Comparison of ENCODE assay signal across 8 mouse cellular contexts in the genomic region with DNA sequence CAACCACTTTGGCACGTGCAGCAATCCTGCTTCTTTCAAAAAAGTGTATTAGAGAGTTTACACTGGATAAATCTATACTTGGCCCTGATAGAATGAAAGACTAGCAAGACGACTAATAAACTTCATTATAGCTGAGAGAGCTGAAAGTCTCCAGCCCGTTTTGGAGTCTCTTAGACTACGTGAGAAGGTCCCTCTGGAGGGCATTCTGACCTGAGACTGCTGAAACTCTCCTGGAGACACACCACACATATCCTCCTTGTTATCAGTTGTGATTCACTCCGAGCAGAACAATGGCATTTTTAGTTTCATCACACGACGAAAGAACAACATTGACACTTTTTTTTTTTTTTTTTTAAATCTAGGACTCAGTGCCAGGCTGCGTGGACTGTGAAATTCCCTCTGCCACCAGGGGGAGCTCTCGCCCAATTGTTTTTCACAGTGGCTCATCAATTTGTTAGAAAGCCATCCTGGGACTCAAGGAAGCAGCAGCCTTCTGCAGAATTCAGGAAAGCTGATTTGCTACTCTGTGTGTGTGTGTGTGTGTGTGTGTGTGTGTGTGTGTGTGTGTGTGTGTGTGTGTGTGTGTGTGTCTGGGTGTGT.
DNase-seq lines count a peak whose midpoint lies in the region; ATAC-seq lines count a peak whose summit lies in the region.

No protein-coding gene starts in this region.

- 26% methylated on average over 9 of the region's 9 CpGs for WGBS in liver, embryonic 12.5 days (ENCODE audit: insufficient replicate concordance)
- whole genome bisulfite sequencing in neural tube, embryonic 11.5 days: 43% methylated on average over 9 of the region's 9 CpGs
- WGBS in stomach, embryonic 15.5 days: 19% methylated on average over 9 of the region's 9 CpGs

- no peak for ATAC-seq in liver, embryonic 12.5 days
- peak; percentile 95 for ATAC-seq in common myeloid progenitor, adult 5-6 weeks (replicated peaks; ENCODE audit: low read depth, poor library complexity, severe bottlenecking)
- peak; percentile 81 for ATAC-seq in neural tube, embryonic 11.5 days (ENCODE audit: insufficient read depth, low FRiP score, low TSS enrichment)
- 0 out of 2 replicates have a peak, but pooled peaks have one; percentile 47 for ATAC-seq in stomach, embryonic 15.5 days (ENCODE audit: insufficient read depth, low FRiP score, low read depth)

- H3K9me3 ChIP-seq in liver, embryonic 12.5 days (replicated peaks): no peaks in the 10 kb centered on the region
- H3K9me3 ChIP-seq in neural tube, embryonic 11.5 days (ENCODE audit: control insufficient read depth, low read length): no peaks in the 10 kb centered on the region
- no peaks in the 10 kb centered on the region for H3K9me3 ChIP-seq in stomach, embryonic 15.5 days

- H3K4me1 ChIP-seq in liver, embryonic 12.5 days: no peaks in the 10 kb centered on the region
- no peaks in the 10 kb centered on the region for H3K4me1 ChIP-seq in neural tube, embryonic 11.5 days (ENCODE audit: control insufficient read depth, insufficient read depth, low read length)
- no peaks in the 10 kb centered on the region for H3K4me1 ChIP-seq in stomach, embryonic 15.5 days

- H3K36me3 ChIP-seq in liver, embryonic 12.5 days: no peaks in the 10 kb centered on the region
- H3K36me3 ChIP-seq in neural tube, embryonic 11.5 days (ENCODE audit: control insufficient read depth, insufficient read depth, low read length): no peaks in the 10 kb centered on the region
- no peaks in the 10 kb centered on the region for H3K36me3 ChIP-seq in stomach, embryonic 15.5 days

- intact Hi-C loops in gastrocnemius, postnatal 14 days (cut with DNase I; ENCODE audit: low total_unique reads): no loop called here
- intact Hi-C loops in left cerebral cortex, postnatal 4 days (cut with DNase I): no loop called here

- H3K27ac ChIP-seq in liver, embryonic 12.5 days: no peak overlapping the region
- H3K27ac ChIP-seq in neural tube, embryonic 11.5 days (ENCODE audit: low read depth, low read length): no peak overlapping the region
- H3K27ac ChIP-seq in stomach, embryonic 15.5 days: no peak overlapping the region

- peak; percentile 65 for DNase-seq in liver
- DNase-seq in gastrocnemius, postnatal 14 days: peak; percentile 67
- peak; percentile 80 for DNase-seq in kidney, adult 18-20 months
- peak; percentile 85 for DNase-seq in left cerebral cortex, postnatal 4 days
- DNase-seq in neural tube, embryonic 11.5 days (ENCODE audit: low spot score): peak; percentile 86

- no peak overlapping the region for H3K4me3 ChIP-seq in liver, embryonic 12.5 days
- no peak overlapping the region for H3K4me3 ChIP-seq in neural tube, embryonic 11.5 days (ENCODE audit: low read depth, low read length)
- no peak overlapping the region for H3K4me3 ChIP-seq in stomach, embryonic 15.5 days (replicated peaks)

- no peaks in the 10 kb centered on the region for H3K27me3 ChIP-seq in liver, embryonic 12.5 days (replicated peaks)
- no peaks in the 10 kb centered on the region for H3K27me3 ChIP-seq in neural tube, embryonic 11.5 days (ENCODE audit: control insufficient read depth, insufficient read depth, low read length)
- H3K27me3 ChIP-seq in stomach, embryonic 15.5 days (replicated peaks): no peaks in the 10 kb centered on the region

- H3K9ac ChIP-seq in liver, embryonic 12.5 days: no peak overlapping the region
- H3K9ac ChIP-seq in neural tube, embryonic 11.5 days (ENCODE audit: low read length): no peak overlapping the region
- H3K9ac ChIP-seq in stomach, embryonic 15.5 days: no peak overlapping the region

- no peak overlapping the region for H3K4me2 ChIP-seq in liver, embryonic 12.5 days
- no peak overlapping the region for H3K4me2 ChIP-seq in neural tube, embryonic 11.5 days (ENCODE audit: low read depth)
- H3K4me2 ChIP-seq in stomach, embryonic 15.5 days: peak overlapping the region; percentile 35
